Mouse (Mus musculus) forelimb bud, embryonic 11.5 days (tissue): ENCODE results near the gene Plac1.

Source experiments
- DNase-seq: peaks from one replicate; pipeline ENCODE4 v3.0.0-alpha.2; 2012; ENCODE audit warnings: low read depth, low spot score

Gene Plac1

DNA sequence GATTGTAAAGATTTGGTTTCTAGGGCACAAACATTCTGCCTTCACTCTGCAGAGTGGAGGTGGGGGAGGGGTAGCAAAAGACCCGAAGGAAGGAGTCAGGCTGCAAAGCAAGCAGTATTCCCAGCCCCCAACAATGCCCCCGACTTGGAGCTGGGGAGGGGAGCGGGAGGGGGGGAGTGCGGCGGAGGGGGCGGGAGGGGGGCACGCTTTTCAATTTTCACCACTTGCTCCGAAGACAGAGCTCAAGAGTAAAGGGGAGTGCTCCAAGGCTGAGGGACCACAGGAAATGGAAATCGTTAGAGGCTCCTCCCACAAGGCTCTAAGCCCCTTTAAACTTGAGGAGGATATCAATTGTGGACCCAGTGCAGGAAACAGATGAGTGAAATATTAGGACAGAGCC, 189.6 kb downstream of the Plac1 start:
- peak; percentile 59 for DNase-seq

DNA sequence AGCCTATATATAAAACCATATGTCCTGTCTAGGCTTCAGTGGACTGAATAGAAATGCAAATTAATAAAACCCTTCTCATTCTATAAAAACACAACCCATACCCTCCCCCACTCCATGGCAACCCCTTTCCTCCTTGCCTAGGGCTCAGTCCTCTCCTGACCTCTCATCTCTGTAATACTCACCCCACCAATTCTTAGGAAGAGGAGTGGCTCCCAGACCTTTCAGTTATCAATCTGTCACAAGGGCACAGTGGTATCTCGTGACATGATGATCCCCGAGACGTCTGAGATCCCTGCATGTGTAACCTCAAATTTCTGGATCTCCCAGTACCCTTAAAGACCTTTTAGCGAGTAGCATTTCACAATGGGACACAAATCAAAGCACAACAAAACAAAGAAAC, 190.7 kb downstream of the Plac1 start:
- no peak for DNase-seq

DNA sequence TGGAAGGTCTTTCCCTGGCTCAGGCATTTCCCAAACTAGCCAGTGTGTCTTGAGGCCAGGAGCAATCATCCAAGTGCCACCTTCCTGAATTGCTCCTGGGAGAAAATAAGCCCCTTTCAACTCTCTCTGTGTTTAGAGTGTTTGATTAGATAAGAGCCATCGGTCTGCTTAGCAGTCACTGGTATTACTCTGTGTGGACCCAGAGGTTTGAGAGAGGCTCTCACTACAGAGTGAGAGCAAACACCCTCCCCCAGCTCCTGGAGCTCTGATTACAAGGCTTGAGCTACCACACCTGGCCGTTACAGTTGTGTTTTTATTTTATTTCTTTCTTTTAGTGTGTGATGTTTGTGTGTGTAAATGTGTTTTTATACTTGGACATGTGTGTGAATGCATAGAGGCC, 193.0 kb downstream of the Plac1 start:
- DNase-seq = no peak

DNA sequence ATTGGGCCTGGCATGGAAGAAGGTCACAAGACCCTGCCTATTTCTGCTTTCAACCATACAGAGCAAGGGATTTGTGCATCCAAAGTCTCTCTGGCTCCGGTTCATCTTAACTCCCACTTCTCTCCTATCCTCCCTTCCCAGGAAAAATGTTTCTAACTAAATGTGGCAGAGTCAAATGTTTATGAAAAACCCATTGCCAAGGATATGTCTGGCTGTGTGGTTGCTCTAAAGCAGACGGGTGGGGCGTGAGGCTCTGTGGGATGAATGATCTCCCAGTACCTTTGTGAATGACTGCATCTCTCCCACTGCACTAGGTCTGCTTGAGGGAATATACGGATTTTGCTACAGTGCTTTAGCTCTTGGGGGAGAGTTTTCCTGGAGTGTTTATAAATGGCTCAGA, 193.9 kb downstream of the Plac1 start:
- DNase-seq = no peak

DNA sequence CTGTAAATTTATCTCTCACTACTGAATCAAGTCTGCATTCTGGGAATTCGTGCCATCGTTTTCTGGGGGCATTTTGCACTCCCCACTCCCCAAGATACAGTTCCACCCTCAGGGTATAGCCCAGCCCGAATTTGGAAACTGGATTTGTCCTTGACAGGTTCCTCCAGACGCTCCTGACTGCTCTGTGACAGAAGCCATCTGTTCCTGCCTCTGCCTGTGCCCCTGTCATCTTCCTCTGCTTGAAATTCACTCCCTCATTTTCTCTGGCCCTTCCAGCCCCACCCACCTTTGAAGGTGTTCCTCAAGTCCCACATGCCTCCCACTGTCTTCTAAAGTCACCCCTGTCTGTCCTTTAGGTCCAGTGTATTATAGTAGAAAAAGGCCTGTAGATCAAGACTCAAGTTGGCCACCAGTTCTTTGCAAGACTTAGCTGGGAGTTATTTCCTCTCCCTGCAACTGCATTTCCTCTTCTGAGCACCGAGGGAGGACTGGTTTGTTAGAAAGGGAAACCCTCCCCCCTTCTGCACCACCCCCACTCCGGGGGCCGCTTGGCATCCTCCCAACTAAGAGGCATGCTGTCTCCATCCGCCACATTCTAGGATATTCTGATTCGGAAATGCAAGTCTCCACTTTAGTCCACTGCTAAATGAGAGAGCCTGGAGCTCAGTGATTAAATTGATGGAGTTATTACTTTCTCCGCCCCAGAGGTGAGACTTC, 194.6 kb downstream of the Plac1 start:
- no peak for DNase-seq

DNA sequence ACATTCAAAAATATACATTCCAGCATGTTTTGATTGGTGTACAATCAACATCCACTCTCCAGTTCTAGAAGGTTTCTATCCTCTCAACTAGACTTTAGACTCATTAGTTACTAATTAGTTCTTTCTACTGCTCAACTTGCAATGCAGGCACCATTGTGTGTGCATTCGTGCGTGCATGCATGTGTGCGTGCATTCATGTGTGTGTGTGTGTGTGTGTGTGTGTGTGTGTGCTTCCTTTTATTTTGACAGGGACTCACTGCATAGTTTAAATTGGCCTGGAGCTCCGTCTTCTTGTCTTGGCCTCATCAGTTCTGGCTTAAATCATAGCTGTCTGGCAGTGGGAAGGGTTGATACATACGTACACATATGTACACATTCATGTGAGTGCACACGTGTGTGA, 198.9 kb downstream of the Plac1 start:
- DNase-seq = no peak

DNA sequence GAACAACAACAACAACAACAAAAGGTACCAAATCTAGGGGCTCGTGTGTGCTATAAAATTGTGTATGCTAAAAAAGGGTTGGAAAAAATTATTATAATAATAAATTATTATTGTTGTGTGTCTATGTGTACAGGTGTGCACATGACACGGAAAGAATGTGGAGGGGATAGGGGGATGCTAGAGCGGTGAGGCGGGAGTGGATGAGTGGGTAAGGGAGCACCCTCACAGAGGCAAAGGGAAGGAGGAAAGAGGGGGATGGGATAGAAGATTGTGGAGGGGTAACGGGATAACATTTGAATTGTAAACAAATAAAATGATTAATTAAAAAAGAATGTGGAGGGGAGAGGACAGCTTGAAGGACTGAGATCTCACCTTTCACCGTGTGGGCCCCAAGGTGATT, 199.8 kb downstream of the Plac1 start:
- no peak for DNase-seq

DNA sequence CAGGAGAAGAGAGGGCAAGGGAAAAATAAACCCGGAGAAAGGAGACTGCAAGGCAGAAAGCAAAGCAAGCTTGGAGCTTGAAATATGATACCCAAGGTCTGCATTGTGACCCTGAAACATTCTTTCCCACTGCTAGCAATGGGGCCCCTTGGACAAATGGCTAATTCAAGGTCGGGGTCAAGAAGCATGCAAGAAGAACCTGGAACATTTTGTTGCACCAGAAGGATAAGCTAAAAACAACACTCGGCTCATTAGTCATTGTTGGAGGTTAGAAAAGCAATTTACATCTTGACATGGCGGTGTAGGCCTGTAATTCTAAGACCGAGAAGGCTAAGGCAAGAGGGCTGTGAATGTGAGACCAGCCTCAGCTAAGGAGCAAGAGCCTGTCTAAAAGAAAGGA, 200.3 kb downstream of the Plac1 start:
- no peak for DNase-seq

DNA sequence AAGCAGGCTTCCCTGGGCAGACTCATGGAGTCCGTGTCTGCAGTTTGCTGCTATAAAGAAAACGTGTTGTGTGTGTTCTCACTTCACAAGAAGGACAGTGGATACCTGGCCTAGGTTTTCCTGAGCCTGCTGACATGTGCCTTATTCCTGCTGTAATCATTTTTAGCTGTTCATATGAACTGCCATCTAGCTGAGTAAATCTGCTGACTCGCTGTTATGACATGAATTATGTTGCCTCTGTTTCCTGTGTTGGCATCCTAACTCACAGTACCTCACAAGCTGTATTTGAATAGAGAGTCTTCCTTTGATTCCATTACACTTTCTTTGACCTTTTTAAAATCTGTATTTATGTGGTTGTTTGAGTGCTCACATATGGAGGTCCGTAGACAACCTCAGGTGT, 201.7 kb downstream of the Plac1 start:
- no peak for DNase-seq

DNA sequence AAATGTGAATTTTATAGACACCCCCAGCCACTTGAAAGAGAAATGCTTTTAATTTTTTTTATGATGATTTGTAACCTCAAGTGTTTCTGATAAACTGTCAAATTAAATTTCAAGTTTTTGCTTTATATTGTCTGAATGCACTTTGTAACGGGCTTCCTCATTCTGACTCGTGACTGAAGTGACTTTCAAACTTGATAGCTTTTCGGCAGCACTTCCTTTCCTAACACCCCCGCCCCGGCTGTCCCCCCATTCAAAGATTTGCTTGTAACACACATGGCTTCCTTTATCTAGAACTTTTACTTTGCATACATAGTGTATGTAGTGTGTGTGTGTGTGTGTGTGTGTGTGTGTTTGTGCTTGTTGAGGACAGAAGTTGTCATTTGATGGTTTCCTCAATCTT, 210.4 kb downstream of the Plac1 start:
- no peak for DNase-seq

DNA sequence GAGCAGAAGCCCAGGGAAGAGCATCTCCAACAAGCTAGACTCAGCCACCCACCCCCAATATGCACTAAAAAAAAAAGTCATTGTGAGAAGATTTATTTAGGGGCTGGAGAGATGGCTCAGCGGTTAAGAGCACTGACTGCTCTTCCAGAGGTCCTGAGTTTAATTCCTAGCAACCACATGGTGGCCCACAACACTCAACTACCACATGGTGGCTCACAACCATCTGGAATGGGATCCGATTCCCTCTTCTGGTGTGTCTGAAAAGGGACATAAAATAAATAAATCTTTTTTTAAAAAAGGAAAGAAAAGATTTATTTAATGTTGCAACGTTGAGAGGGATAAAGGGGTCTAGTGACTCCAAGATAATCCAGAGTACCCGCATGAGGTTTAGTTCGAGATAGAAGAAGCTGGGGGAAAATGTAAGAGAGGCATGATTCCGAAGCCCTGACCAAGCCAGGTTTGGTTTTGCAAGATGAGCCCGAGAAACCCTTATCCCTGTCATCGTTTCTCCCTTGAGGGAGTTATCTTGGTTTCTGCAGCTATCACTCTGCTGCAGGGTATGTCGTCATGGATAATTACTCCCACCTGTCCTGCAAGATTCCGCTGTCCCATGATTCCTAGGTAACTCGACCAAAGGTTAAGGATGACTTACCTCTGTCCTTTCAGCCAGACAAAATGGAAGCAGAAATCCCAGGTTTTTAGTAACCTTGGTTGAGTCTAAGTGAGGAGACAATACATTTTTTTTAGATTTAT, 214.3 kb downstream of the Plac1 start:
- DNase-seq = no peak

DNA sequence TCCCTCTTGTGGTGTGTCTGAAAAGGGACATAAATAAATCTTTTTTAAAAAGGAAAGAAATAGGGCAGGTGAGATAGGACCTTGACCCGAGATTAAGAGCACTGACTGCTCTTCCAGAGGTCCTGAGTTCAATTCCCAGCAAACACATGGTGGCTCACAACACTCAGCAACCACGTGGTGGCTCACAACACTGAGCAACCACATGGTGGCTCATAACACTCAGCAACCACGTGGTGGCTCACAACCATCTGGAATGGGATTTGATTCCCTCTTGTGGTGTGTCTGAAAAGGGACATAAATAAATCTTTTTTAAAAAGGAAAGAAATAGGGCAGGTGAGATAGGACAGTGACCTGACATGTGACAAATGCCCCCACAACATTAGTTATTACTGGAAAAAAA, 215.6 kb downstream of the Plac1 start:
- DNase-seq = peak; percentile 28

DNA sequence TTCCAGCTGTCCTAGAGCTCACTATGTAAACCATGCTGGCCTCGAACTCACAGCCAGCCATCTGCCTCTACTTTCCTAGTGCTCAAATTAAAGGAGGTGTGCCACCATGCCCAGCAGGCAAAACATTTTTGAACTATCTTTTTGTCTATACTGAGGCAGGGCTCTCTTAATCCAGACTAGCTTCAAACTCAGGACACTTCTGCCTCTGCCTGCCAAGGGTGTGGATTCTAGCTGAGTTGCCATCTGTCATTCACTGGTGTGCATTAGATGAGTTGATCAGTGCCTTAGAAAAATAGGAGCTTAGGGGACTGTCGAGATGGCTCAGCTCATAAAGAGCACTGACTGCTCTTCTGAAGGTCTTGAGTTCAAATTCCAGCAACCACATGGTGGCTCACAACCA, 216.9 kb downstream of the Plac1 start:
- DNase-seq = no peak
